Mouse (Mus musculus): ENCODE data around the gene Glis3. TPM values are rescaled to one million over a fixed set of nuclear protein-coding genes. Genes with fewer than 3 reads are reported as not detected.
A peak's percentile ranks its signal among the peaks of the same experiment; 100 is the strongest.

The Glis3 gene
- polyA plus RNA-seq, 1 experiment from 2014 or later, result 2.0 TPM

GRCm38 (mm10) chr19:28381441-28381840 lies 298.4 kb downstream of the Glis3 start:
- no peak overlapping the region for H3K4me2 ChIP-seq (replicated peaks; ENCODE audit: low read depth, low read length)
- no peak overlapping the region for H3K9ac ChIP-seq (replicated peaks; ENCODE audit: low read depth)
- peaks cover 4% of the 10 kb centered on the region for H3K4me1 ChIP-seq (ENCODE audit: insufficient read depth, low read depth, low read length)
- H3K9me3 ChIP-seq (ENCODE audit: low read length), result no peaks in the 10 kb centered on the region
- WGBS, result 75% methylated on average over 9 of the region's 9 CpGs
- H3K36me3 ChIP-seq (ENCODE audit: insufficient read depth, low read length), result no peaks in the 10 kb centered on the region
- DNase-seq (ENCODE audit: low spot score) (no peak), ATAC-seq (no peak)
- H3K27ac ChIP-seq (ENCODE audit: low read length), result no peak overlapping the region
- H3K27me3 ChIP-seq (replicated peaks; ENCODE audit: insufficient read depth, low read length), result no peaks in the 10 kb centered on the region
- TF ChIP-seq CTCF (IDR thresholded peaks at IDR 0.05) (no peak), EP300 (IDR thresholded peaks at IDR 0.05) (no peak)
- H3K4me3 ChIP-seq (ENCODE audit: low read depth, low read length), result no peak overlapping the region

- TF ChIP-seq EP300 (IDR thresholded peaks at IDR 0.05) (no peak), CTCF (IDR thresholded peaks at IDR 0.05) (no peak)
- H3K36me3 ChIP-seq (ENCODE audit: insufficient read depth, low read length), result no peaks in the 10 kb centered on the region
- WGBS, result 58% methylated on average over 9 of the region's 9 CpGs
- ATAC-seq (no peak), DNase-seq (ENCODE audit: low spot score) (peak; percentile 14)
- no peak overlapping the region for H3K27ac ChIP-seq (ENCODE audit: low read length)
- H3K9me3 ChIP-seq (ENCODE audit: low read length), result no peaks in the 10 kb centered on the region
- H3K27me3 ChIP-seq (replicated peaks; ENCODE audit: insufficient read depth, low read length), result no peaks in the 10 kb centered on the region
- no peak overlapping the region for H3K4me2 ChIP-seq (replicated peaks; ENCODE audit: low read depth, low read length)
- no peak overlapping the region for H3K4me3 ChIP-seq (ENCODE audit: low read depth, low read length)
- no peak overlapping the region for H3K9ac ChIP-seq (replicated peaks; ENCODE audit: low read depth)
- peaks cover 4% of the 10 kb centered on the region for H3K4me1 ChIP-seq (ENCODE audit: insufficient read depth, low read depth, low read length)
Observed at GRCm38 (mm10) chr19:28380691-28381262, 299.1 kb downstream of the Glis3 start.

- Histone ChIP-seq H3K4me1 (ENCODE audit: insufficient read depth, low read depth, low read length) (peaks cover 4% of the 10 kb centered on the region), H3K27me3 (replicated peaks; ENCODE audit: insufficient read depth, low read length) (no peaks in the 10 kb centered on the region), H3K4me2 (replicated peaks; ENCODE audit: low read depth, low read length) (no peak overlapping the region), H3K27ac (ENCODE audit: low read length) (no peak overlapping the region), H3K4me3 (ENCODE audit: low read depth, low read length) (no peak overlapping the region), H3K9me3 (ENCODE audit: low read length) (no peaks in the 10 kb centered on the region), H3K9ac (replicated peaks; ENCODE audit: low read depth) (no peak overlapping the region), H3K36me3 (ENCODE audit: insufficient read depth, low read length) (no peaks in the 10 kb centered on the region)
- no peak for ATAC-seq
- peak; percentile 9 for DNase-seq (ENCODE audit: low spot score)
- TF ChIP-seq CTCF (IDR thresholded peaks at IDR 0.05), result no peak
- TF ChIP-seq EP300 (IDR thresholded peaks at IDR 0.05), result no peak
- WGBS, result 64% methylated on average over 5 of the region's 5 CpGs
Observed at GRCm38 (mm10) chr19:28377788-28378295, 302.0 kb downstream of the Glis3 start.

- no peaks in the 10 kb centered on the region for H3K36me3 ChIP-seq (ENCODE audit: insufficient read depth, low read length)
- H3K27me3 ChIP-seq (replicated peaks; ENCODE audit: insufficient read depth, low read length), result no peaks in the 10 kb centered on the region
- peaks cover 4% of the 10 kb centered on the region for H3K4me1 ChIP-seq (ENCODE audit: insufficient read depth, low read depth, low read length)
- no peaks in the 10 kb centered on the region for H3K9me3 ChIP-seq (ENCODE audit: low read length)
- H3K9ac ChIP-seq (replicated peaks; ENCODE audit: low read depth), result no peak overlapping the region
- H3K27ac ChIP-seq (ENCODE audit: low read length), result no peak overlapping the region
- DNase-seq (ENCODE audit: low spot score) (no peak), ATAC-seq (no peak)
- TF ChIP-seq EP300 (IDR thresholded peaks at IDR 0.05), result no peak
- TF ChIP-seq CTCF (IDR thresholded peaks at IDR 0.05), result no peak
- H3K4me3 ChIP-seq (ENCODE audit: low read depth, low read length), result no peak overlapping the region
- 76% methylated on average over 1 of the region's 1 CpGs for WGBS
- no peak overlapping the region for H3K4me2 ChIP-seq (replicated peaks; ENCODE audit: low read depth, low read length)
Observed at GRCm38 (mm10) chr19:28376401-28376800, 303.5 kb downstream of the Glis3 start.

GRCm38 (mm10) chr19:28375746-28376145 lies 304.1 kb downstream of the Glis3 start:
- Histone ChIP-seq H3K4me2 (replicated peaks; ENCODE audit: low read depth, low read length) (no peak overlapping the region), H3K4me3 (ENCODE audit: low read depth, low read length) (no peak overlapping the region), H3K27me3 (replicated peaks; ENCODE audit: insufficient read depth, low read length) (no peaks in the 10 kb centered on the region), H3K4me1 (ENCODE audit: insufficient read depth, low read depth, low read length) (peaks cover 4% of the 10 kb centered on the region), H3K9ac (replicated peaks; ENCODE audit: low read depth) (no peak overlapping the region), H3K36me3 (ENCODE audit: insufficient read depth, low read length) (no peaks in the 10 kb centered on the region), H3K27ac (ENCODE audit: low read length) (no peak overlapping the region), H3K9me3 (ENCODE audit: low read length) (no peaks in the 10 kb centered on the region)
- WGBS, result 81% methylated on average over 2 of the region's 2 CpGs
- no peak for TF ChIP-seq CTCF (IDR thresholded peaks at IDR 0.05)
- ATAC-seq (no peak), DNase-seq (ENCODE audit: low spot score) (peak; percentile 29)

- H3K27ac ChIP-seq (ENCODE audit: low read length), result no peak overlapping the region
- WGBS, result 81% methylated on average over 2 of the region's 2 CpGs
Observed at GRCm38 (mm10) chr19:28374524-28374923, 305.4 kb downstream of the Glis3 start.

More at GRCm38 (mm10) chr19:28374524-28374923, 305.4 kb downstream of the Glis3 start:
- no peak overlapping the region for H3K4me2 ChIP-seq (replicated peaks; ENCODE audit: low read depth, low read length)
- no peak overlapping the region for H3K4me3 ChIP-seq (ENCODE audit: low read depth, low read length)
- H3K9ac ChIP-seq (replicated peaks; ENCODE audit: low read depth), result no peak overlapping the region
- H3K4me1 ChIP-seq (ENCODE audit: insufficient read depth, low read depth, low read length), result peaks cover 4% of the 10 kb centered on the region
- DNase-seq (ENCODE audit: low spot score) (no peak), ATAC-seq (no peak)
- H3K27me3 ChIP-seq (replicated peaks; ENCODE audit: insufficient read depth, low read length), result no peaks in the 10 kb centered on the region
- no peaks in the 10 kb centered on the region for H3K36me3 ChIP-seq (ENCODE audit: insufficient read depth, low read length)
- TF ChIP-seq CTCF (IDR thresholded peaks at IDR 0.05), result no peak
- no peak for TF ChIP-seq EP300 (IDR thresholded peaks at IDR 0.05)
- H3K9me3 ChIP-seq (ENCODE audit: low read length), result no peaks in the 10 kb centered on the region
